Mouse (Mus musculus): ENCODE results near the gene Cryzl2. TPM values are rescaled to one million over a fixed set of nuclear protein-coding genes. Genes with fewer than 3 reads are reported as not detected.

The Cryzl2 gene
- total RNA-seq, 4 experiments from 2014 or later, result 9.6 to 11.9 (median 10.7) TPM

DNA sequence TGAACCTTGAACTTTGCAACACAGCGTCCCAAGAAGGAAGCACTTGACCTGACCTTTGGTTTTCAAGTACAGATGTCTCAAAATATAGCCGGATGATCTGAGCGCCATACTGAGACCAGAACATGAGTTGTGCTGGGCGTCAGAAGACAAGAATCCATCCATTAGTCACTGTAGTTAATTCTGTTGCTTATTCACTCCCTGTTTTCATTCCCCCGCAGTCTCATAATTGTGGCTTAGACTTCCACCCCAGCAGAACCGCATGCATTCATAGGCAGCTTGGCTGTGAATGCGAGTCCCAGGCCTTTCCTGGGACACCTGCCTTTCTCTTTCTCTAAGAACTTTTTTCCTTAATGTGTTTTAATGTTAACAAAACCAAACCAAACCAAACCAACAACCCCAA lies 14.3 kb downstream of the Cryzl2 start:
- no peak for DNase-seq (ENCODE audit: low spot score)

- no peak for DNase-seq (ENCODE audit: low spot score)
Observed at GRCm38 (mm10) chr1:157474865-157475264, 16.5 kb downstream of the Cryzl2 start.

DNA sequence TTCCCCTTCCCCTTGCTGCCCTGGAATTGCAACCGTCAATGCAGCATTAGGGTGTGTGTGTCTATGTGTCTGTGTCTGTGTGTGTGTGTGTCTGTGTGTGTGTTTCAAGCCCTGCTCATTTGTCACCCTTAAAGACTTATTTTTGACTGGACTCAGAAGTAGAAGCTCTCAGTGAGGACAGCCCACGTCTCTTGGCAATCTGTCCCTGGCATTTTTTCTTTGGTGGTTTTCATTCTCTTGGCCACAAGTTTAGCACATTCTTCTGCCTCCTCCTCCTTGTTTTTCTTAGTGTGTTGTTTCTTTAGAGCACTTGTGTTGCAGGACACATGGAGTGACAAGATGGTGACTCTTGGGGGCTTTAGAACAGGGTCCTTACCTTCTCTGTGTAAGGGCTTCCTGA lies 17.9 kb downstream of the Cryzl2 start:
- no peak for DNase-seq (ENCODE audit: low spot score)

GRCm38 (mm10) chr1:157480090-157480489 lies 21.7 kb downstream of the Cryzl2 start:
- no peak for DNase-seq (ENCODE audit: low spot score)

DNA sequence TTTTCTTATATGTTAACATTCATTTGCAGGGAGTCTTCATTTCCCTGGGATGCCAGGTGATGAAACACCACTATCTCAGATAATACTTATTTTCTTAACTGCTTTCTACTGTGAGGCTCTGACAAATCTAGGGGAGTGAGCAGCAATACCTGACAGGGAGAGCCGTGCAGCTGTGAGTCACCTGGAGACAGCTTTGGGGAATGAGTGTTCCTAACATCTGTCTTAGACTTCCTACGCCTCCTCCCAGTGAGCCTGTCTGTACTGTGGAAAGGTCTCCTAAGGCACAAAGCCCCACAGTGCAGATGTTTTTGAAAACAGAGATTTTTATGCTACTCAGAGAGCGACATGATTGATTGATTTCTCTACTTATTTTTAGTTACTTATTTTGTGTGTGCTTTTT lies 22.5 kb downstream of the Cryzl2 start:
- no peak for DNase-seq (ENCODE audit: low spot score)

DNA sequence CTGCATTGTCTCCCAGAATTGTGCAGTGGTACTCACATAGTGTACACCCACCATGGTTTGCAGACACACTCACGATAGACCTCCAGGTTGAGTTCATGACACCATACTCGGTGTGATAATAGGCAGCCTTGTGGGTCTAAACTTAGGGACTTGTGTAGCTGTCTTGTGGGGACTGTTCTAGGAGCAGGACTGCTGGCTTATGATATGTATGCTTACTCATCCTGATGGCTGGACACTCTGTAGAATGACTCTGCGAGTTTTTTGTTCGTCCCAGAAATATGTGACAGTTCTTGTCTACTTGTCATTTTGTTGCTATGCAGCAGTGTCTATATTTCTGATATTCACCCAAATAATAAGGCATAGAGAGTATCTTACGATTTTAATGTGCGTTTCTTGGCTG lies 23.3 kb downstream of the Cryzl2 start:
- DNase-seq (ENCODE audit: low spot score), result no peak

DNA sequence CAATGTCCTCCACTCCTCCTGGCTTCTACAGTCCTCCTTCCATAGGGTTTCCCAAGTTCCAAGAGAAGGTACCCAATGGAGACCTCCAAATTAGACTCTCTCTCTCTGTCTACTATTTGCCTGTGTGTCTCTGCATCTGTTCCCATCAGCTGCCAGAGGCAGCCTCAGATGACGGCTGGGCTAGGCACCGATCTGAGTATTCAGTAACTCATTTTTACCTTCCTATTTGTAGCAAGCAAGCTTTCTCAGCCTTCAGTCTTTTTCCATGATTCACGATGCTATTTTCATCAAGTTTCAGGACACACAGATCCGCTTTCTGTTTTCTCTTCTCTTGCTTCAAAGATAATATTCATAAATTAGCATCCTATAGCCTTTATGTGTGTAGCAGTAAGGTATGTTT lies 25.8 kb downstream of the Cryzl2 start:
- DNase-seq (ENCODE audit: low spot score), result no peak

DNA sequence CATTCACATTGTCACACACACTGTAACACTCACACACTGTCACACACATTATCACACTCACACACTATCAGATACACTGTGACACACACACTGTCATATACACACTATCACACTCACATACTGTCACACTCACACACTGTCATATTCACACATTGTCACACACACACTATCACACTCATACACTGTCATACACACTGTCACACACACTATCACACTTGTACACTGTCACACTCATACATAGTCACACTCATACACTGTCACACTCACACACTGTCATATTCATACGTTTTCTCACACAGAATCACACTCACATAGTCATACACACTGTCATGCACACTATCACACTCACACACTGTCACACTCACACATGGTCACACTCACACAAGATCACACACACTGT lies 42.3 kb downstream of the Cryzl2 start:
- no peak for DNase-seq (ENCODE audit: low spot score)

GRCm38 (mm10) chr1:157501352-157501945 lies 43.1 kb downstream of the Cryzl2 start:
- DNase-seq (ENCODE audit: low spot score), result no peak

DNA sequence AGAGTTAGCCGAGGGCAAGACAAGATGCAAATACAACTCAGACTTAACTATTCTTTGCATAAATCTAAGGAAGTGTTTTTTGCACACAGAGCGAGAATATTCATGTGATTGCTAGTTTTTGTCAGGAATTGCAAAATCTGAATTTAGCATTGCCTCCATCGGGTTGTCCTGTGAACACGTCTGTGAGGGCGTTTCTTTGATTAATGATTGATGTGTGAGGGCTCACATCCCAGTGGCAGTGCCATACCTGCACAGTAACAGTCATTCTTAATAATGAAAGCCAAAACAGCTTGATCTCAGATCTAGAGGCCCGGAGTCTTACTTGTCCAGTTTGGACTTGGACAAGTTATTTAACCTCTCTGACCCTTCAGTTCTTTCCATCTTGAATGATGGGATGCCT lies 44.7 kb downstream of the Cryzl2 start:
- DNase-seq (ENCODE audit: low spot score), result no peak

DNA sequence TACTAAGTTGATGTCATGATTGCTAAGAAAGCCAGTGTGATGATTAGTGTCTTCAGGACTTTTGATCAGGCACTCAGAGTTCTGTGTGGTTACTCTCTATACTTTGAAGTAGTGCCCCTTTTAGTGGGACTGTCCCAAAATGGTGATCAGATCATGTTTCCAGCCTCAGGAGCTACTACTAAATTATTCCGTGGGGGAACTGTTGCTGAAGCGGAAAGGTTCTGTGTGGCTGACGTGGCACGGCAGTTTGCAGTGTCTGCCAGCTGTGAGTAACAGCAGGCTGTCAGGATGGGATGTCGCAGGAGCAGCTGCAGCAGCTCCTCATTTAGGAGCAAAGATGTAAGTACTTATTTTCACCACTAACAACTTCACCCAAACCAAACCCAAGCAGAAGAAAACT lies 48.1 kb downstream of the Cryzl2 start, which contains the start of gene Sec16b:
Gene Sec16b (plus strand): TSS at position 207 of the 400 bp plus-strand sequence.
- peak; percentile 53 for DNase-seq (ENCODE audit: low spot score)

- DNase-seq (ENCODE audit: low spot score), result no peak
Observed at GRCm38 (mm10) chr1:157506995-157507595, 48.7 kb downstream of the Cryzl2 start.

GRCm38 (mm10) chr1:157507814-157508213 lies 49.4 kb downstream of the Cryzl2 start:
- DNase-seq (ENCODE audit: low spot score), result peak; percentile 12

GRCm38 (mm10) chr1:157512690-157513448 lies 54.5 kb downstream of the Cryzl2 start:
- DNase-seq (ENCODE audit: low spot score), result no peak

DNA sequence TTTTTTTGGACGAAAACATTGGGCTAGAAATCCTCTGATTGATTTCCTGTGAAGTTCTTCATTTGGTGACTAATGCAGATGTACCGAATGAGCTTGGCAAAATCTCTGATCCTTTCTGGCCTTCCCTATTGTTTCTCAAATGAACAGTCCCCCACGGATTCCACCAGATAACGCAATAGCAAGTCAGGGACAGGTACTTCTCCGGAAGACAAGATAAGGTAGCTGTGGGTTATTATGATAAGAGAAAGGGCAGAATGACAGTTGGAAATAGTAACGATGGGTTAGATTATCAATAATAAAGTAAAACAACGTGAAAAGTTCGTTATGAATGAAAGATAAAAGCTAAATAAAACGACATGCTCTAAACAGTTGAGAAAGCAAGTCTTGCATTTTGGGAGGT lies 55.2 kb downstream of the Cryzl2 start:
- no peak for DNase-seq (ENCODE audit: low spot score)

GRCm38 (mm10) chr1:157514298-157514697 lies 55.9 kb downstream of the Cryzl2 start:
- no peak for DNase-seq (ENCODE audit: low spot score)

GRCm38 (mm10) chr1:157516838-157517808 lies 58.7 kb downstream of the Cryzl2 start:
- no peak for DNase-seq (ENCODE audit: low spot score)

DNA sequence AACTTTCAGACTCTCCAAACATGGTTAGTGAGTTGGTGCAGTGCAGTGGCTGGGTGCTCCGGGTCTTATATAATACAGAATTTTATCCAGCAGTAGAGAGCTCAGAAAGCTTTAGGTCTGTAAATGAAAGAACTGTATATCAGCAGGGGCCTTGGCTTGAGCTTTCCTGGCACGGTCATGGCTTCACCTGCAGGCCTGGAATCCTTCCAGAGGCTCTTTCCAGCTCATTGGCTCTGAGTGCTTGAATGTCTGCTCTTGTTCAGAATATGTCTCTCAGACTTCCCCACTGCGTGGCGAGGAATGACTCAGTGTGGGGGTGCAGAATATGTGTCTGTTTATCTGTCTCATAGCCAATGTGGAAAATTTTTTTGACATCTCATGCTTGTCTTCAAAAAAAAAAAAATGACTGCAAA lies 59.7 kb downstream of the Cryzl2 start:
- DNase-seq (ENCODE audit: low spot score), result peak; percentile 27

GRCm38 (mm10) chr1:157519396-157519795 lies 61.0 kb downstream of the Cryzl2 start:
- no peak for DNase-seq (ENCODE audit: low spot score)

- no peak for DNase-seq (ENCODE audit: low spot score)
Observed at GRCm38 (mm10) chr1:157522322-157522721, 63.9 kb downstream of the Cryzl2 start.

DNA sequence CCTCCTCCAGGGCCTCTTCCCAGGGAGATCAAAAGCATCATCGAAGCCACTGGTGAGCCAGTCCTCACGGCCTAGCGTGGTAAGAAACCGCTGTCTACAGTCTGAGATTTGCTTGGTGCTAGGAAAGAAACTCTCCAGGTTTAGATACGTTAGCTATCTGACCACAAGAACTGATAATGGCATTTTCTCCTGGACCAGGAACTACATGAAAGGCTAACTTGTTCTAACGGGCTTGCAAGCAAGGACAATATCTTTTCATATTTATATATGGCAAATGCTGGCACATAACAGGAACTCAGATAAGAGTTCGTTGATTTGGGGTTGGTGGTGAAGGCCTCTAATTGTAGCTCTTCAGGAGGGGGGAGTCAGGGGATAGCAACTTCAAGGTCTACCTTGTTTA lies 66.4 kb downstream of the Cryzl2 start:
- no peak for DNase-seq (ENCODE audit: low spot score)

Data from heart, adult 8-10 months (tissue).